Mouse (Mus musculus) gonadal fat pad, adult 2 months (tissue): ENCODE results near the gene Myo3b. TPM values are rescaled to one million over a fixed set of nuclear protein-coding genes. Genes with fewer than 3 reads are reported as not detected.

Source experiments
- DNase-seq: peaks from one replicate; pipeline ENCODE4 v3.0.0-alpha.2; 2012; ENCODE audit warnings: low read depth
- polyA plus RNA-seq: library from polyadenylated mRNA; depleted of rRNA; stranded (reverse); fragments of >200 nt; gene quantifications from 2 replicates; pipeline ENCODE4 v1.2.3, GENCODE M21; 2012

Myo3b gene
- polyA plus RNA-seq, 1 experiment = 24.4 TPM

- no peak for DNase-seq
These were observed 313.7 kb downstream of the Myo3b start for GRCm38 (mm10) chr2:70352435-70353165.

- DNase-seq = no peak
These were observed 315.1 kb downstream of the Myo3b start for GRCm38 (mm10) chr2:70354056-70354455.

- no peak for DNase-seq
These were observed 316.1 kb downstream of the Myo3b start for GRCm38 (mm10) chr2:70355026-70355425.

GRCm38 (mm10) chr2:70369421-70369820 is 330.5 kb downstream of the Myo3b start:
- DNase-seq = no peak

- DNase-seq = no peak
These were observed 340.4 kb downstream of the Myo3b start for GRCm38 (mm10) chr2:70379341-70379740.

GRCm38 (mm10) chr2:70379939-70380338 is 341.0 kb downstream of the Myo3b start:
- DNase-seq = no peak

- no peak for DNase-seq
These were observed 349.7 kb downstream of the Myo3b start for GRCm38 (mm10) chr2:70388645-70389044.

GRCm38 (mm10) chr2:70389162-70389561 is 350.2 kb downstream of the Myo3b start:
- no peak for DNase-seq

- no peak for DNase-seq
These were observed 358.9 kb downstream of the Myo3b start for GRCm38 (mm10) chr2:70397734-70398276.

GRCm38 (mm10) chr2:70399441-70400115 is 360.7 kb downstream of the Myo3b start:
- DNase-seq = no peak

GRCm38 (mm10) chr2:70400321-70400720 is 361.4 kb downstream of the Myo3b start:
- no peak for DNase-seq

GRCm38 (mm10) chr2:70404301-70404700 is 365.4 kb downstream of the Myo3b start:
- no peak for DNase-seq

- no peak for DNase-seq
These were observed 367.9 kb downstream of the Myo3b start for GRCm38 (mm10) chr2:70406846-70407245.

- DNase-seq = no peak
These were observed 368.8 kb downstream of the Myo3b start for GRCm38 (mm10) chr2:70407729-70408128.

GRCm38 (mm10) chr2:70410298-70410885 is 371.5 kb downstream of the Myo3b start:
- DNase-seq = no peak

- DNase-seq = no peak
These were observed 373.4 kb downstream of the Myo3b start for GRCm38 (mm10) chr2:70412315-70412714.

GRCm38 (mm10) chr2:70414386-70414785 is 375.5 kb downstream of the Myo3b start:
- no peak for DNase-seq

- DNase-seq = no peak
These were observed 376.6 kb downstream of the Myo3b start for GRCm38 (mm10) chr2:70415521-70415920.

- peak; percentile 70 for DNase-seq
These were observed 380.4 kb downstream of the Myo3b start for GRCm38 (mm10) chr2:70419336-70419735.

GRCm38 (mm10) chr2:70421144-70421874 is 382.4 kb downstream of the Myo3b start:
- no peak for DNase-seq

GRCm38 (mm10) chr2:70425611-70426010 is 386.7 kb downstream of the Myo3b start:
- no peak for DNase-seq

GRCm38 (mm10) chr2:70443035-70443434 is 404.1 kb downstream of the Myo3b start:
- DNase-seq = no peak
